Mouse (Mus musculus): ENCODE results near the gene Mrpl55. TPM values are rescaled to one million over a fixed set of nuclear protein-coding genes. Genes with fewer than 3 reads are reported as not detected.
"Not testable (repeated sequence)": the region's sequence is repeated elsewhere in the genome, so short reads cannot be mapped to it uniquely, and the experiment has no call there.

Mrpl55 gene
- total RNA-seq, 2 experiments from 2014 or later: 50.6 to 58.9 TPM

DNA sequence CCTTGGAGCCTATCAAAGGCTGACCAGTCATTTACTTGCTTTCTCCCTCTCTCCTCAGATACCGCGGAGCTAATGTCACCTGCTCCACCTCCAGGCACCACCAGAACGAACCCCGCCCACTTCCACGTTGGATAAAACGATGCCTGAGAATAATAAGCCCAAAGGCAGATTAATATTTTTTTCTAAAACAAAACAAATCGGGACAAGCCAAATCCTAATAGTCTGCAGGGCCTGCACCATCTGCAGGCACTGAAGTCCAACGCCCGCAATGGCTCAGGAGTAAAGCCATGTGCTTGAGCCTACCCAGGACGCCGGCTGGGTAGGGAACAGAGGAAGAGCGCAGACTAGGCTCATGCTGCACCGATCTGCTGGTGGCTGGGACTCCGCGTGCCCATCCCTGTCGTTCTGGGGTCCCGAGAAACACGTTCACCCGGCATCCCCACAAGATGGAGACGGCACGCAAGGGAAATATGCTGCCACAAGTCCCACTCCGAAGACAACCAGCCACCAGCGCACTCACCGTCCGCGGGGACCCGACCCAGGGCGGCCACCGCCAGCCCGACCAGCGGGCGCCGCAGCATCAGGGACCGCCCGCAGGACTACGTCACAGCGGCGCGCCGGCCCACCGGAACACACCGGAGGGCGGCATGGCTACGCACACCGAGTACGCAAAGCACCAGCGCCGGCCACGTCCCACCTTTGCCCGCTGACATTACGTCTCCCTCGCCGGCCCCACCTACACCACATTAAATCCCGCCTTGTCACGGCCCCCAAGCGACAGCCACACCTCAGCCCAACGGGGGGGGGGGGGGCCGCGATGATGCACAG lies 10.8 kb upstream of the Mrpl55 start:
- DNase-seq (ENCODE audit: low spot score in 2 of 2): peak; percentile 84 to 89

DNA sequence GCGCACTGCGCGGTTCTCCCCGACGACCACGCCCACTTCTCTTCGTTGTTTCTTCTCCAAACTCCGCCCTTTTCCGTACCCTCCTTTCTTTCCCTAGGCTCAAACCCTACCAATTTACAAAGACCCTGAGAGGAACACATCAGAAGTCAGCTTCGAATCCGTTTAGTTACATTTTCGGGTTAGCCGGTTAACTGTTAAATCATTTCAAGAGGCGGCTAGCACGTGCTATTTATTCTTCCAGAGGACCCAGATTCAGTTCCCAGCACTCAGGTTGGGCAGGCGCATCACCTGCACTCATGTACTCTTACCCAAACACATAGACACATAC lies 10.3 kb upstream of the Mrpl55 start, which contains the start of gene Guk1:
Gene Guk1 (minus strand): TSS at position 154 of the 328 bp plus-strand sequence.
- DNase-seq (ENCODE audit: low spot score in 2 of 2): no peak

DNA sequence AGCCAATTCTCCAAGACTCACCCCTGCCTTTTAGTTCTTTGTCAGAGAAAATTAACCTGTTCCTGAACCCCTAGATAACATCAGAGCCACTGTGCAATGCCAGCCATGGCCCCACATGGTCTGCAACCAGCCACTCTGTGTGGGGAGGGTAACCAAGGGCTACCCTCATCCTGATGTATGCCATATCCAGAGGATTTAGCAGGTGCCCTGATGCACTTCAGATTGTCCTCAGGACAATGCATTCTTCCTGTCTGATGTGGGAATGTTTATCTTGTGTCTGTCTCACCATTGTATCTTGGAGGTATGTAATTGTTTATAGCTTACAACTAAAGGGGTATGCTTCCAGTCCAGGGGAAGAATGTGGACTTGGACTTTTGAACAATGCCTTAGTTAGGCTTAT lies 6.1 kb upstream of the Mrpl55 start:
- no peak for DNase-seq (ENCODE audit: low spot score in 2 of 2)

DNA sequence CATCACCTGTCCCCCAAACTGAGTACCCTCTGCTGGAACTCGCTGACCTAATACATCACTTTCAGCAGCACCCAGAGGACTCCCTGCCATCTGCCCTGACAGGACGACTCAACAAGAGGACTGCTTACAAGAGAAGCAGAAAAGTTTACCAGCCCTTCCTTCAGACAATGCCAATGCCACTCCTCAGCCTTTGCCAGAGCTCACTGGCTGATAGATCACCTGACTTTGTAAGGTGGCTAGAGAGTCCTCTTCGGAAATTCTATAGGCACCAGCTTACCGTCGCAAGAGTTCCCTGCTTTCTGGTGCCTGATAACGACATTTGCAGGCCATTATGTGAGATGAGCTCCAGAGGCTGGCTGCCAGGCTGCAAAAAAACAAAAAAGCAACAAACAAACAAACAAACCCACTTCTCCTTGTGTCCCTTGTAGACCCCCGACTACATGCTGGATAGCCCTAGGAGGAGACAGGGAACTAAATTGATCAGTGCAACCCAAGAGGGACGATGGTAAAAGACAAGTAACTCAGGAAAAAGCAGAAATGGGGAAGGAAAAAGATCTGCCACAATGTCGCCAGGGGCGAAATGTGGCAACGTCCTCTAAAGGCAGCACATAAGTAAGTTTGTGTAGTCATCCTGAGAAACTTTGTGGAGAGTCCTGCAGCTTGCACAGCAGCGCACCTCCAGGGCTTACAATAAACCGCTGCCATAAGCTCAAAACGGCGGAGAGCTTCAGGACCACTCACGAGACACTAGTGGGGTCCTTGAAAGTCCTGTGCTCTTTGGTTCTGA lies 877 bp upstream of the Mrpl55 start:
- no peak for DNase-seq (ENCODE audit: low spot score in 2 of 2)

DNA sequence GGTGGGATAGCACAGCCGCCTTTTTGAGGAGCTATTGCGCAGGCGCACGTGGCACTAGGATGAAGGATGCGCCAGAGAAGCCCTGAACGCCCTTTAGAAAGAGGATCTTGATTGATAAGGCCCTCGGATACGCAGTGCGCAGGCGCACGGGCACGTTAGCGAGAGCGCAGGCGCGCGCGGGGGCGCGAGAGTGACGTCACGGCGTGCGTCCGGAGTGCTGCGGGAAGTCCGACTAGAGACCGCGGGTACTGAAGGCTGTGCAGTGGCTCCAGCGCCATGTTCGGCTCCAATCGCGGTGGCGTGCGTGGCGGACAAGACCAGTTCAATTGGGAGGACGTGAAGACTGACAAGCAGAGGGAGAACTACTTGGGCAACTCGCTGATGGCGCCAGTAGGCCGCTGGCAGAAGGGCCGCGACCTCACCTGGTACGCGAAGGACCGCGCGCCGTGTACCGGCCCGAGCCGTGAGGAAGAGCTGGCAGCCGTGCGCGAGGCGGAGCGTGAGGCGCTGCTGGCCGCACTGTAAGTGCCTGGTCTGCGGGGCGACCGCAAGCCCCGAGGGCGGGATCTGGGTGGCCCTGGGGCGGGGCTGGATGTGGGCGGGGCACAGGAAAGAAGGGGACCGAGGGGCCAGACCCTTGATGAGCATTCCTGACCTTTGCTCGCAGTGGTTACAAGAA lies 6.0 kb downstream of the Mrpl55 start, which contains the start of gene 2310033P09Rik:
Gene 2310033P09Rik (plus strand): TSS at position 169 of the 679 bp plus-strand sequence.
- DNase-seq (ENCODE audit: low spot score in 2 of 2): peak; percentile 93

DNA sequence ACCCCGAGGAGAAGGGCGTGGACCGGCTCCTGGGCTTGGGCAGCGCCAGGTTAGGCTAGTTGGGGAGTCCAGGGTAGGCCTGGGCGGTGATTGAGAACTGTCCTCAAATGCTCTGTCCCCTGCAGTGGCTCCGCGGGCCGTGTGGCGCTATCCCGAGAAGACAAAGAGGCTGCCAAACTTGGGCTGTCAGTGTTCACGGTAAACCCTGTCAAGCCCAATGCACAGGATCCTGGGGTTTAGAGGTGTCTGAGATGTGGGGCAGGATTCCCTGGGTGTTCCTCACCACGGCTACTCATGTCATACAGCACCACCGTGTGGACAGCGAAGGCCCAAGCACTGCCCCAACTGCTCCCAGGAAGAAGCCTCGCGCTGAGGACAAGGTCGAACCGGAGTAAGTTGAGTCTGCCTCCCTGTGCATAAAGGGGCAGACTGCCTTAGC lies 6.7 kb downstream of the Mrpl55 start:
- DNase-seq (ENCODE audit: low spot score in 2 of 2): peak; percentile 64 to 65

DNA sequence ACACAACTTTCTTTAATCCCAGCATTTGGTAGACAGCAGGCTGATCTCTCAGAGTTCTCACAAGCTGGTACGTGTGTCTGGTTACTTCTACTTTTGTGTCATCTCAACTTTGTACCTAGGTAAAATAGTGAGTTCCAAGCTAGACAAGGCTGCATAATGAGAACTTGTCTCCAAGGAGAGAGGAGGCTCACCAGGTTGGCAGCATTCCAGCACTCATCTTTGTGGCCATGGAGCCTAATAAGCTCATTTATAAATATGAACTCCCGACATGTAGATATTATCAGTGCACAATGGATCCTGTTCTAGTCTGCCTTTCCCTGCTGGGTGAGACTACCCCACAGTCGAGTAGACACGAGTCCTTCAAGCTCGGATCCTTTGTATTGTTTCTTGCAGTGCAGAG lies 7.3 kb downstream of the Mrpl55 start:
- DNase-seq (ENCODE audit: low spot score in 2 of 2): no peak

DNA sequence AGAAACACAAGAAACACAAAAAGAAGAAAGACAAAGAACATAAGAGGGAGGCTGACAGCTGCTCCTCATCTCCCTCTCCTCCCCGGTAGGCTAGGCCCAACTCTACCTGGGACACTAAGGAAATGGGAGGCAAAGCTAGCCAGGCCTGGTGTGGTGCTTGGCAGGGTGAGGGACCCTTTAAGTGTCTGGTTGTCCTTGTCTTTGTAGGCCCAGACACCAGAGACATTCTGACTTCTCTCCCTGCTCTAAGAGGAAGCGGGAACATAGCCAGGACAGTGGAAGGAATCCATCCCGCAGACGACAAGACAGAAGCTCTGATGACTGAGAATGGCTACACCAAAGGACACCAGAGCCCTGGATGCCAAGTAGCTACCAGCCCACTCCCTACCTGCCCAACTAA lies 7.7 kb downstream of the Mrpl55 start:
- DNase-seq (ENCODE audit: low spot score in 2 of 2): no peak

DNA sequence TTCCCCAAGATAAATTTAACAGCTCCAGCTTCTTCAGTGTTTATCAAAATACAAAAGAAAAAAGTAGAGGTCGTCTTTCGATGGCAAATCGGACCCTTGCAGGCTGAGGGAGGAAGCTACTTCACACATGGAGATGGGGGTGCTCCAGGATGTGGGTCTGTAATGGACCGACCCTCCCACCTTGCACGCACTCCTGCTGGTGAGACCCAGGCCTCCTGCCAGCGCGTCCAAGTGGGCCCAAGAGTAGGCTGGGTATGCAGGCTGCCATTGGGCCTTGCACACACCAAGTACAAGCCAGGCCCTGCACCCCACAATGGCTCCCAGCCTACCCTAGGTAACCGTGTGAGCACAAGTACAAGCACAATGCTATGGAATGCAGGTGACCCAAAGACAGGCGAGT lies 9.3 kb downstream of the Mrpl55 start:
- not testable (repeated sequence) for DNase-seq (ENCODE audit: low spot score in 2 of 2)

DNA sequence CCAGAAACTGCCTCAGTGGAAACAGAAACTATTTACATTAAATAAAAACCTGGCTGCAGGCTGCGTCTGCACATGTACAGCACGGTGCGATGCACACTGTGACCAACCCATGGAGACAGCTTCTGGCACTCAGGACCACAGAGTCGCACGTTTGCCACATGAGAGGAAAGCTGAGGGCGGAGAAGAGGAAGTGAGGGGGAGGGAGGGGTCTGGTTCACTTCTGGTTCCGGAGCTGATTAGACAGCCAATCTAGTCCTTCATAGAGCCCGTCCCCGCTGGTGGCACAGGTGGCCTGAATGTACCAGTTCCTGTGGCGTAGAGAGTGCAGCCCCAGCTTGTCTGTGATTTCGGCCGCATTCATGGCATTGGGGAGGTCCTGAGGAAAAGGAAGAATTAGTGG lies 10.0 kb downstream of the Mrpl55 start:
- not testable (repeated sequence) for DNase-seq (ENCODE audit: low spot score in 2 of 2)

DNA sequence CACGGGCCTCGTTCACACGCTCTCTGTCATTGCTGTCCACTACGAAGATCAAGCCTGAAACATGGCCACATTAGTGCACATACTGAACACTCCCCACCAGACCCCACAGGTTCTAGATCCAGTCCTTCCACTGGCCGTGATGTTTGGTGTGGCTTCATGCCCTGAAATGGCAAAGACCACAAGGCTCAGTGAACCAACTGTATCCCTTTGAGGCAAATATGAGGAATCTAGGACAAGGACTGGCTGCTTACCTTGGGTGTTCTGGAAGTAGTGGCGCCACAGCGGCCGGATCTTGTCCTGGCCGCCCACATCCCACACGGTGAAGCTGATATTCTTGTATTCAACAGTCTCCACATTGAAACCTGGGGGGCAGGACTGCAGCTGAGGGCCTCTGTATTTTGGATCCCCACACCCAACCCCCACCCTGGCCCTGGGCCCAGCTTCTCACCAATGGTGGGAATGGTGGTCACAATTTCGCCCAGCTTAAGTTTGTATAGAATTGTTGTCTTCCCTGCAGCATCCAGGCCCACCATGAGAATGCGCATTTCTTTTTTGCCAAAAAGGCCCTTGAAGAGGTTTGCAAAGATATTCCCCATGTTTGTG lies 10.7 kb downstream of the Mrpl55 start:
- DNase-seq (ENCODE audit: low spot score in 2 of 2): no peak

DNA sequence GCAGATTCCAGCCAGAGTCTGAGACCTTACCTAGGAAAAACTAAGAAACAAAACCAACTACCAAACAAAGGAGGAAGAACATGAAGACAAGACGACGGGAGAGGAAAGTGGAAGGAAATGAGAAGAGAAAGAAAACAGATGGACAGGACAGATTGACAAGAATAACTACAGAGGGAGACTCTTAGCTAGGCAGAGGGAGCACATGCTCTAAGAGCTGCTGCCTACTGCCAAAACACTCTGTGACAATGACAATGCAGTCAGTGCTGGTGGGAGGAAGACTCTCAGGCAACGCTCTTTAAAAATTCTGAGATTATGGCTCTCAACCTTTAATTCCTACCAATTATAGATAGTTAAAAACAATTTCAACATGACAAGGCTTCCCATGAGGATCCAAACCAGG lies 14.7 kb downstream of the Mrpl55 start:
- DNase-seq (ENCODE audit: low spot score in 2 of 2): no peak

DNA sequence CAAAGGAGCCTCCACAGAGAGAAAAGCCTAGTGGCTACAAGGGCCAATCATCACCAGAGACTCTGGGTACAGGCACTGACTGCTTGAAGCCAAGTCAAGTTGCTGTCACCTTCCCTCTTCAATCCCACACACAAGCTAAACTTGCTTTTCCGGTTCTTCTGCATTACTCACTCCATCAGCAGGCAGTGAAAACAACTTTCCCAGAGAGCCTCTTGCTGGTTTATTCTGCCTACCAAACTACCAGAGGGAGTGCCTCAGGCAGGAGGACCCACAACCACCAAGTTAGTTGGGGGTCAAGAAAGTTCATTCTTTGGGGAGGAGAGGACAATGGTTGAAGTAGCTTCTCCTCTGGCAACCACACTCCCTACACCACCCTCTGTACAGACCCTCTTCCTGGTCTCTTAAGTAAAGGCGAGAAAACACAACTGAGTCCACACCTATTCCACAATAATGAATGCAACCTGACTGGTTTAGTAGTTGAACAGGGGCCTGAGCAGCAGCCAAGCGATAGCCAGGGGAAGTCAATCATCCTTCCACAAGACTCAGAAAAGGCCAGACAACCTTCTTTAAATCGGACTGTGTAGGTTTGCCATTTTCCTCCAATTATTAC lies 16.2 kb downstream of the Mrpl55 start:
- no peak for DNase-seq (ENCODE audit: low spot score in 2 of 2)

DNA sequence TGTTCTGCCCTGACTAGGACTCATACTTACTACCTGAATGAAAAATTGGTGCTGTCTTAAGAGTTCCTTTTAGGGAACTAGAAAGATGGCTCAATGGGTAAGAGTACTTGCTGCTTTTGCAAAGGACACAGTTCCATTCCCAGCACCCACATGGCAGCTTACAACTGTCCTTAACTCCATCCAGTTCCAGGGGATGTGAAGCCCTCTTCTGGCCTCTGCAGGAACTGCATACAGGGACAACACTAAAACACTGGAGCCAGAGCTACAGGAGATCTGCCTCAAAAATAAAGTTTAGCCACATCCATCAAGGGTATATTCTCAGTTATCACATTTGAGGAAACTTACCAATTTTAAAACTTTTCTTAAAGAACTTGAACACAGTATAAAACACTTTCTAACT lies 16.8 kb downstream of the Mrpl55 start:
- DNase-seq (ENCODE audit: low spot score in 2 of 2): no peak

DNA sequence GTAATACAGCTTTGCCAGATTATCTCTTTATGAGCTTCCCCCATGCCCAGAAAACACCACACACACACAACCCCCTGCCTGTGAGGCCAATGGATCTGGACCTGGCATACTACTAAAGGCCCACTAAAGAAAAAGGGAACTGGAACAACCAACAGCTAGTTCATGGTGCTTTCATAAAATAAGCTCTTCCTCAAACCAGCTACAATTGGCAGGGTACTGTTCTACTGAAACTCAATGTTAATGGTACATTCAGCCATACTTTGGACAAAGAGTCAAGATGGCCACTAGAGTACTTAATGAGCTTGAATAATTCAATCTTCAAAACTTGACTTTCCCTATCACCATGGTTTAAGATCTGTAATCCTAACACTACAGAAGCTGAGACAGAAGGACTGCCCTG lies 19.3 kb downstream of the Mrpl55 start:
- no peak for DNase-seq (ENCODE audit: low spot score in 2 of 2)

DNA sequence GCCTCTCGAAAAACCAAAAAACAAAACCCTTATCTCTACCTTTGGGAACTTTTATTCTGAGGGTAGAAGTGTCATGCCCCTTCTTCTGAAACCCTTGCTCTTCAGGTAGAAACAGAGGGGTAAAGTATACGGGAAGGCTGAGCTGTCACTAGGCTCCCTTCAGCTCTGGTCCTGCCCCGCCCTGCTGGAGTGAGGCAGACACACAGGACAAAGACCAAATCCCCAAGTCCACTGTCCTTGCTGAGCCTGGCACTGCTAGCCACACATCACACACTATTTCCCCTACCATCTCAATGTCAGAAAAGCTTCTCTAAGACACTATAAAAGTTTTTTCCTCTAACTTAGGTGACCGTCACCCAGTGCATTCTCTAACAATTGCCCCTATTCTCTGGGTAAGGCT lies 20.0 kb downstream of the Mrpl55 start:
- no peak for DNase-seq (ENCODE audit: low spot score in 2 of 2)

DNA sequence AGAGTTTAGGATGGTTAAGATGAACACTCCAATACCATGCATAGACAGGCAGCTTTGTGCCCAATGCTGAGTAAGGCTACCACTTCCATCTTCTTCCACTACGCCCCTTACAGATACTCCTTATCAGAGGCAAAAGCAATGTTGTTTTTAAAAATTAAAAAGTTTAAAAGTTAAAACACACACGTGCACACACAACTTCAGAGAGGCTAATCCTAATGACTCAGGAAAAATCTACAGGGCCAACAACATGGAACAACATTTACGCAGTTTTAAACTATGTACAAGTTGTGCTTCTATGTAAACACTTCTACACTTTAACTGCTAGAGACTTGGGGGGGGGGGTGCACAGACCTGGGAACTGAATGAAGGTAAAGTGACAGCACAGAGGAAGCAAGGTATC lies 21.7 kb downstream of the Mrpl55 start:
- no peak for DNase-seq (ENCODE audit: low spot score in 2 of 2)

DNA sequence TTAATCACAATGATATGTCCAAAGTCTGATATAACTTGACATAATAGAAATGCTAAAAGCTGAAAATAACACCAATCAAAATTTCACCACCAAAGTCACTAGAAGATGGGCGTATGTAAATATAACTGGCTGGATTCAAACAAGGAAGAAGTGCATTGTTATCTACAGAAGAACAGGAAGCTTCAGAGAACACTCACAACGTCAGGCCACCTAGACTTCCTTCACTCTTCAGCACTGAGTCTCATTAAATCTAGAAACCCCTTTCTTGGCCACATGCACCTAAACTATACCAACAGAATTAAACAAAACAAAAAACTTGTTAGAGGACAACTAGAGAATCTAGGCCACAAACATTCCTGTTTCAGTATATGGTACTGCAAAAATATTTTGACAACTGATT lies 22.2 kb downstream of the Mrpl55 start:
- no peak for DNase-seq (ENCODE audit: low spot score in 2 of 2)

DNA sequence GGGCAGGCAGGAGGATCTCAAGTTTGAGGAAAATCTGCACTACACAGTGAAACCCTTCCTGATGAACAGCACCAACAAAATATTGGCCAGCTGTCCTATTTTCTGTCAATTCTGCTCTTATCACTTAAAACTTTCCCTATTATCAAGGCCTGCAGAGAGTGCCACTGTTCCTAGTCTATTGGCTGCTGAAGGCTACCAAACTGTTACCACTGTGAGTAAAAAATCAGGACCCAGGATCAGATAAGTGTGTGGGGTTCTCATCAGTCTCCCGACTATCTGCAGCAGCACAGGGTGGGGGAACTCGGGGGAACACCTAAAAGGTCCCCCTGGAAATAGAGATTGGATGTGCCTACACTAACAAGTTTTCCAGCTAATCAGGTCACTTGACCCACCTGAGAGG lies 22.9 kb downstream of the Mrpl55 start:
- no peak for DNase-seq (ENCODE audit: low spot score in 2 of 2)

DNA sequence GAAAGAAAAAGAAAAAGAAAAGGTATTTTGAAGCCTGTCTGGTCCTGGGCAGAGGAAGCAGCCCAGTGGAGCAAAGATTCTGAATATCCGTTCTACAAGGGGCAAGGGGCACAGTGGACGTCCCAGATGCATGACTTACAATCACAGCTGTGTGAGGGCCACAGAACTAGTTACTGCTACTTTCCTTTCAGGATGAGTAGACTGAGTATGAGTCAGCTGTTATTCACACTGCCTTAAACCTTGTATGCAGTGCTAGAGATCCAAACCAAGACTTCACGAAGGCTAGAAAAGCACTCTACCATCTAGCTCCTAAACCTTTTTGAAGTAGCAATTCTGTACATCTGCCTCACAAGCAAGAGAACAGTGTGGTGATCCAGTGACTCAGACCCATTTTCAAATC lies 24.0 kb downstream of the Mrpl55 start:
- DNase-seq (ENCODE audit: low spot score in 2 of 2): no peak
